Mouse (Mus musculus): ENCODE data around the gene Cnn2. TPM values are rescaled to one million over a fixed set of nuclear protein-coding genes. Genes with fewer than 3 reads are reported as not detected.

Cnn2 gene
- polyA plus RNA-seq, 1 experiment from 2014 or later = 296 TPM

DNA sequence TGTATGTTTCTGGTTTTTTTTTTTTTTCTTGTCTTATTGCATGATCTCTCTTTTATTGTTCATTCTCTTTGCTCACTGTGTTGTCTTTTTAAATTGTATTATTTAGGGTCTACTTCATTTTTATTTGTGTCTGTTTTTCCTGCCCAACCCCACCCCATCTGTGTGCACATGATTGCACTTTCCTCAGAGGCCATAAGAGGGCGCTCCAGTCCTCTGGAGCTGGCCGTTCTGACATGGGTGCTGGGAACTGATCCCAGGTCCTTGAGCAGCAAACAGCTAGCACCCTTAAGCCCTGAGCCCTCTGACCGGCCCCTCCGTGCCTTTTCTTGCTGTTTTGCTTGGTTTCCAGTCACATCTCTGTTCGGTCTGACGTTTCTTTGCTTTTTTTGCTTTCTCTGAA lies 3.2 kb downstream of the Cnn2 start:
- Histone ChIP-seq H3K4me1 (peaks cover 47% of the 10 kb centered on the region), H3K27ac (replicated peaks) (no peak overlapping the region), H3K9me3 (replicated peaks) (no peaks in the 10 kb centered on the region), H3K27me3 (no peaks in the 10 kb centered on the region), H3K9ac (no peak overlapping the region), H3K4me2 (replicated peaks) (0 out of 2 replicates have a peak overlapping the region, but pooled peaks have one; percentile 93), H3K4me3 (replicated peaks) (no peak overlapping the region), H3K36me3 (peaks cover 53% of the 10 kb centered on the region)
- ATAC-seq (ENCODE audit: insufficient number of reproducible peaks, low FRiP score, low TSS enrichment, low read depth) = no peak
- 87% methylated on average over 6 of the region's 6 CpGs for WGBS

DNA sequence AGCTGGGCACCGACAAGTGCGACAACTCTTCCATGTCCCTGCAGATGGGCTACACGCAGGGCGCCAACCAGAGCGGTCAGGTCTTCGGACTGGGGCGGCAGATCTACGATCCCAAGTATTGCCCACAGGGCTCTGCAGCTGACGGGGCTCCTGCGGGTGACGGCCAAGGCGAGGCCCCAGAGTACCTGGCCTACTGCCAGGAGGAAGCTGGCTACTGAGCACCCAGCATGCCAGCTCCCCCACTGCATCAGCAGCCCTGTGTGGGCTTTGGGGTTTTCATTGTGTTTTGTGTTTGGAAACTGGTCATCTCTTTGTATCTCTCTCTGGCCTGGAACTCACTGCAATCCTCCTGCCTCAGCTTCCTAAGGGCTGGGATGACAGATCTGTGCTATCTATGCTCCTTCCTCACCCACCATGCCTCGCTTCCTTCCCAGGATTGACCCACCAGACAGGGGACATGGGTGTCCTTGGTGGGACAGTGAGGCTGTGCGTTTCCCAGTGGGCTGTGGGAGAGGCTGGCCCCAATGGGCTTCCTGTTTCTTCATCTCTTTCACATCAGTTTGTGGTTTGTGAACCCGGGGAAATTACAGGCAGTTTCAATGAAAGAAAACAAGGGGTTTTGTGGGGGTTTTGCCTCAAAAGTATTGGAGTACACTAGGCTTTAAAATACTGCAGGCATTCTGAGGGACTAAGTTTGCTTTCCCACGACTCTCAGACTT lies 6.2 kb downstream of the Cnn2 start:
- Histone ChIP-seq H3K4me2 (replicated peaks) (no peak overlapping the region), H3K27ac (replicated peaks) (no peak overlapping the region; the same call in 1 of the 2 replicates)
- WGBS = 77% methylated on average over 16 of the region's 16 CpGs

GRCm38 (mm10) chr10:79995636-79996035 lies 7.3 kb downstream of the Cnn2 start:
- H3K4me3 ChIP-seq (replicated peaks) = no peak overlapping the region; the same call in 1 of the 2 replicates
- H3K9me3 ChIP-seq (replicated peaks) = no peaks in the 10 kb centered on the region
- ATAC-seq (ENCODE audit: insufficient number of reproducible peaks, low FRiP score, low TSS enrichment, low read depth) = no peak
- peak overlapping the region; percentile 88; the same call in 1 of the 2 replicates for H3K4me2 ChIP-seq (replicated peaks)
- peak overlapping the region; percentile 73; the same call in 1 of the 2 replicates for H3K27ac ChIP-seq (replicated peaks)
- peaks cover 53% of the 10 kb centered on the region for H3K36me3 ChIP-seq
- peaks cover 33% of the 10 kb centered on the region for H3K4me1 ChIP-seq
- H3K27me3 ChIP-seq = no peaks in the 10 kb centered on the region
- H3K9ac ChIP-seq = no peak overlapping the region
- 69% methylated on average over 1 of the region's 1 CpGs for WGBS

More for the DNA sequence above, 6.2 kb downstream of the Cnn2 start:
- Histone ChIP-seq H3K9ac (no peak overlapping the region), H3K36me3 (peaks cover 53% of the 10 kb centered on the region), H3K4me3 (replicated peaks) (no peak overlapping the region), H3K4me1 (peaks cover 41% of the 10 kb centered on the region), H3K27me3 (no peaks in the 10 kb centered on the region), H3K9me3 (replicated peaks) (no peaks in the 10 kb centered on the region)
- ATAC-seq (ENCODE audit: insufficient number of reproducible peaks, low FRiP score, low TSS enrichment, low read depth) = no peak

GRCm38 (mm10) chr10:79996272-79997033 lies 8.1 kb downstream of the Cnn2 start, which contains the start of gene Abca7:
Abca7 (plus strand) TSS chr10:79996494.
- H3K27ac ChIP-seq (replicated peaks) = peak within 1 kb of the TSS; percentile 73
- peaks cover 45% of the 10 kb centered on the region for H3K36me3 ChIP-seq
- peaks cover 28% of the 10 kb centered on the region for H3K4me1 ChIP-seq
- peak within 1 kb of the TSS; percentile 19; the same call in 1 of the 2 replicates for H3K9ac ChIP-seq
- H3K27me3 ChIP-seq = no peaks in the 10 kb centered on the region
- peak; percentile 89 for ATAC-seq (ENCODE audit: insufficient number of reproducible peaks, low FRiP score, low TSS enrichment, low read depth)
- H3K4me2 ChIP-seq (replicated peaks) = peak within 1 kb of the TSS; percentile 88
- WGBS = under 1% methylated on average over 34 of the region's 34 CpGs
- H3K4me3 ChIP-seq (replicated peaks) = peak within 1 kb of the TSS; percentile 54
- H3K9me3 ChIP-seq (replicated peaks) = no peaks in the 10 kb centered on the region

GRCm38 (mm10) chr10:79997034-79997760 lies 8.8 kb downstream of the Cnn2 start:
- Histone ChIP-seq H3K27ac (replicated peaks) (peak overlapping the region; percentile 73), H3K9me3 (replicated peaks) (no peaks in the 10 kb centered on the region), H3K9ac (0 out of 2 replicates have a peak overlapping the region, but pooled peaks have one; percentile 19), H3K4me2 (replicated peaks) (peak overlapping the region; percentile 88), H3K4me3 (replicated peaks) (peak overlapping the region; percentile 54), H3K27me3 (no peaks in the 10 kb centered on the region), H3K4me1 (peaks cover 31% of the 10 kb centered on the region), H3K36me3 (peaks cover 37% of the 10 kb centered on the region)
- under 1% methylated on average over 35 of the region's 35 CpGs for WGBS
- peak; percentile 44 for ATAC-seq (ENCODE audit: insufficient number of reproducible peaks, low FRiP score, low TSS enrichment, low read depth)

DNA sequence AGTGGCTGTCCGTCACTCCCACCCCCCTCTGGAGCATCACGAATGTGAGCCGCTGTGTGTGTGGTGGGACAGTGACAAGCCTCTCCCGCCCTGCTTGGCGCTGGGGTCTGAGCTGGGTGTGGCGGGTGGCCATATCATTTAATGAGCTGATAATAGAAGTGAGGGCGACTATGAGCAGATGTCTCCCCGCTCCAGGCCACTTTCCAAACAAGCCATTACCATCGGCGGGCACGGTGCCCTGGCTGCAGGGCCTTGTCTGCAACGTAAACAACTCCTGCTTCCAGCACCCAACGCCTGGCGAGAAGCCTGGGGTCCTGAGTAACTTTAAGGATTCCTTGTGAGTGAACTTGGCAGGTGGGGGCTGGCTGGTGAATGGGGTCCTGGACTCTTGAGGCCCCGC lies 9.4 kb downstream of the Cnn2 start:
- Histone ChIP-seq H3K4me2 (replicated peaks) (peak overlapping the region; percentile 88), H3K27me3 (no peaks in the 10 kb centered on the region), H3K4me1 (peaks cover 35% of the 10 kb centered on the region), H3K9ac (no peak overlapping the region), H3K4me3 (replicated peaks) (peak overlapping the region; percentile 54), H3K36me3 (peaks cover 31% of the 10 kb centered on the region), H3K27ac (replicated peaks) (no peak overlapping the region), H3K9me3 (replicated peaks) (no peaks in the 10 kb centered on the region)
- 12% methylated on average over 15 of the region's 15 CpGs for WGBS
- no peak for ATAC-seq (ENCODE audit: insufficient number of reproducible peaks, low FRiP score, low TSS enrichment, low read depth)

- no peaks in the 10 kb centered on the region for H3K9me3 ChIP-seq (replicated peaks)
- H3K4me3 ChIP-seq (replicated peaks) = no peak overlapping the region
- no peak overlapping the region for H3K4me2 ChIP-seq (replicated peaks)
- H3K27ac ChIP-seq (replicated peaks) = peak overlapping the region; percentile 44; the same call in 1 of the 2 replicates
- H3K4me1 ChIP-seq = peaks cover 38% of the 10 kb centered on the region
- 75% methylated on average over 9 of the region's 9 CpGs for WGBS
- H3K9ac ChIP-seq = no peak overlapping the region
- ATAC-seq (ENCODE audit: insufficient number of reproducible peaks, low FRiP score, low TSS enrichment, low read depth) = no peak
- no peaks in the 10 kb centered on the region for H3K27me3 ChIP-seq
- no peaks in the 10 kb centered on the region for H3K36me3 ChIP-seq
Measured at GRCm38 (mm10) chr10:80001945-80002344, 13.6 kb downstream of the Cnn2 start.

DNA sequence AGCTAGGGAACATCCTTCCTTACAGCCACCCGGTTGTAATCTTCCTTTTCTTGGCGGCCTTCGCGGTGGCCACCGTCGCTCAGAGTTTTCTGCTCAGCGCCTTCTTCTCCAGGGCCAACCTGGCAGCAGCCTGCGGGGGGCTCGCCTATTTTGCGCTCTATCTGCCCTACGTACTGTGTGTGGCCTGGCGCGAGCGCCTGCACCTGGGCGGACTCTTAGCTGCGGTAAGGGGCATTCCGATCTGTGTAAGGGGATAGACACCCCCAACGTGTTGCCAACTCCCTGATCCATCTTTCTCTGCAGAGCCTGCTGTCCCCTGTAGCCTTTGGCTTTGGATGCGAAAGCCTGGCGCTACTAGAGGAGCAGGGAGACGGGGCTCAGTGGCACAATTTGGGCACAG lies 14.4 kb downstream of the Cnn2 start:
- no peaks in the 10 kb centered on the region for H3K9me3 ChIP-seq (replicated peaks)
- H3K9ac ChIP-seq = no peak overlapping the region
- no peak for ATAC-seq (ENCODE audit: insufficient number of reproducible peaks, low FRiP score, low TSS enrichment, low read depth)
- WGBS = 27% methylated on average over 21 of the region's 21 CpGs
- no peak overlapping the region for H3K4me2 ChIP-seq (replicated peaks)
- no peaks in the 10 kb centered on the region for H3K27me3 ChIP-seq
- H3K36me3 ChIP-seq = no peaks in the 10 kb centered on the region
- 0 out of 2 replicates have a peak overlapping the region, but pooled peaks have one; percentile 5 for H3K27ac ChIP-seq (replicated peaks)
- H3K4me3 ChIP-seq (replicated peaks) = no peak overlapping the region
- H3K4me1 ChIP-seq = peaks cover 29% of the 10 kb centered on the region

DNA sequence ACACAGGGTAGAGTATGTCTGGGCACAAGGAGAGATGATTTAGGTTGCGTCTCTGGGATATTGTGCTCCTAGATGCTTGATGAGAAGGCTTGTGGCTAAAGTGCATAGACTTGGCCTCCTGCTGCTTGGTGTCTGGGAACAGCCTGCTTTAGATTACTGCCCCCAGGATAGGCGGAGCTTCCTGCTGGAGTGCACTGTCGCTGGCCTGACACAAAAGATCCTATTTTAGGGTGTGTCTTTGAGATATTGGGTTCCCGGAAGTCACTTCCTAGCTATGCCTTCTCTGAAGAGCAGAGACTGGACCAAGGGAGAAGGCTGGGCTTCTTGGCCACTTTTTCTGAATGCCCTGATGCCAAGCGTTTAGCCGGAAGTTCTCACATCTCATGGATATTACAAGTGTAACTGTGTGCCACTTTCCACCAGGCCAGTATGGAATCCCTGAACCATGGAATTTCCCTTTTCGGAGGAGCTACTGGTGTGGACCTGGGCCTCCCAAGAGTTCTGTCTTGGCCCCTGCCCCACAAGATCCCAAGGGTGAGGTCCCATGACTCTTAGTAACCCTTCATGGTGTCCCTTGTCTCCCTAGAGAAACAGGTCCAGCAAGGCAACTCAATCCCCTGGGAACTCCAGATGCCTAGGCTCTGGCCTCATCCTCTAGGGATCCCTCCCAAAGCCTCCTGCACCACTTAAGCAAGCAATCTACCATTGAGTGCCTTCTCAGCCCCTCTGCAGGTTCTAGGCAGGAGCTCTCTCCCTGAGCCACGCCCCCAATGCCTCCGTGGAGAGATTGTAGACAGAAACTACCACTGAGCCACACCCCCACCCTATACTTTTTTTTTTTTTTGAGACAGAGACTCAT lies 15.2 kb downstream of the Cnn2 start:
- Histone ChIP-seq H3K27me3 (no peaks in the 10 kb centered on the region), H3K27ac (replicated peaks) (peak overlapping the region; percentile 63), H3K9me3 (replicated peaks) (no peaks in the 10 kb centered on the region), H3K4me1 (peaks cover 23% of the 10 kb centered on the region), H3K36me3 (no peaks in the 10 kb centered on the region), H3K4me3 (replicated peaks) (no peak overlapping the region), H3K4me2 (replicated peaks) (no peak overlapping the region), H3K9ac (no peak overlapping the region)
- 52% methylated on average over 9 of the region's 9 CpGs for WGBS
- no peak for ATAC-seq (ENCODE audit: insufficient number of reproducible peaks, low FRiP score, low TSS enrichment, low read depth)

GRCm38 (mm10) chr10:80004233-80004705 lies 15.9 kb downstream of the Cnn2 start:
- no peaks in the 10 kb centered on the region for H3K9me3 ChIP-seq (replicated peaks)
- H3K4me3 ChIP-seq (replicated peaks) = no peak overlapping the region
- H3K27me3 ChIP-seq = no peaks in the 10 kb centered on the region
- H3K4me2 ChIP-seq (replicated peaks) = no peak overlapping the region
- H3K36me3 ChIP-seq = 0 out of 2 replicates have a peak, but pooled peaks cover 3% of the 10 kb centered on the region
- H3K9ac ChIP-seq = no peak overlapping the region
- H3K4me1 ChIP-seq = peaks cover 23% of the 10 kb centered on the region
- no peak for ATAC-seq (ENCODE audit: insufficient number of reproducible peaks, low FRiP score, low TSS enrichment, low read depth)
- 83% methylated on average over 8 of the region's 8 CpGs for WGBS
- no peak overlapping the region for H3K27ac ChIP-seq (replicated peaks)
